Mouse (Mus musculus): ENCODE measurements around the gene AC124502.3. TPM values are rescaled to one million over a fixed set of nuclear protein-coding genes. Genes with fewer than 3 reads are reported as not detected.
"Not testable (repeated sequence)": the region's sequence is repeated elsewhere in the genome, so short reads cannot be mapped to it uniquely, and the experiment has no call there.

Gene AC124502.3
- polyA plus RNA-seq (2012; ENCODE audit: insufficient read depth, insufficient read length, missing spikeins): 2.0 and 3.8 TPM in 2 replicates

- Histone ChIP-seq H3K27ac (replicated peaks; ENCODE audit: low read depth, low read length) (no peak within 1 kb of the TSS), H3K4me1 (ENCODE audit: control insufficient read depth, insufficient read depth, insufficient read length, low read length) (peaks cover 8% of the 10 kb centered on the region), H3K4me3 (ENCODE audit: insufficient read depth, low read depth, low read length) (peak within 1 kb of the TSS; percentile 73)
These were observed at the start of gene AC124502.3, which contains the start of gene B4gat1 for GRCm38 (mm10) chr19:5038709-5039156. AC124502.3 (plus strand) TSS chr19:5038891. B4gat1 (plus strand) TSS chr19:5038826.

DNA sequence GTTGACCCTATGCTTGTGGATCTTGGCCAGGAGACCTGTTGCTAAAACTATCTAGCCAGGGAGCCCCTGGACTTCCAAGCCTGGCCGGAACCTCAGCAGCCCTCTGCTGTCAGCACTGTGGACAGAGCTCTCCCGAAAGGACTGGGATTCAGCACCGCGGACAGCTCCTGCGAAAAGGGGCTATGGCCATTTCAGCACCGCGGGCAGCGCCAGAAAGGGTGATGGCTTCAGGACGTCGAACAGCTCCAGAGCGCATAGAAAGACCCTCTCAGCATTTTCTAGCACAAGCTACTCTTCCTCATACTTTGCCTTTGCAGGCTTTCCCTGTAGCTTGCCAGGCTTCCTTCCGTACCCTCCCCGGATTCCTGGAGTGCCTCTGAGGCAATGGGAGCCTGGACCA lies 49.7 kb upstream of the AC124502.3 start:
- Histone ChIP-seq H3K4me1 (ENCODE audit: control insufficient read depth, insufficient read depth, insufficient read length, low read length) (0 out of 2 replicates have a peak, but pooled peaks cover 3% of the 10 kb centered on the region), H3K4me3 (ENCODE audit: insufficient read depth, low read depth, low read length) (no peak overlapping the region), H3K27ac (replicated peaks; ENCODE audit: low read depth, low read length) (no peak overlapping the region)

DNA sequence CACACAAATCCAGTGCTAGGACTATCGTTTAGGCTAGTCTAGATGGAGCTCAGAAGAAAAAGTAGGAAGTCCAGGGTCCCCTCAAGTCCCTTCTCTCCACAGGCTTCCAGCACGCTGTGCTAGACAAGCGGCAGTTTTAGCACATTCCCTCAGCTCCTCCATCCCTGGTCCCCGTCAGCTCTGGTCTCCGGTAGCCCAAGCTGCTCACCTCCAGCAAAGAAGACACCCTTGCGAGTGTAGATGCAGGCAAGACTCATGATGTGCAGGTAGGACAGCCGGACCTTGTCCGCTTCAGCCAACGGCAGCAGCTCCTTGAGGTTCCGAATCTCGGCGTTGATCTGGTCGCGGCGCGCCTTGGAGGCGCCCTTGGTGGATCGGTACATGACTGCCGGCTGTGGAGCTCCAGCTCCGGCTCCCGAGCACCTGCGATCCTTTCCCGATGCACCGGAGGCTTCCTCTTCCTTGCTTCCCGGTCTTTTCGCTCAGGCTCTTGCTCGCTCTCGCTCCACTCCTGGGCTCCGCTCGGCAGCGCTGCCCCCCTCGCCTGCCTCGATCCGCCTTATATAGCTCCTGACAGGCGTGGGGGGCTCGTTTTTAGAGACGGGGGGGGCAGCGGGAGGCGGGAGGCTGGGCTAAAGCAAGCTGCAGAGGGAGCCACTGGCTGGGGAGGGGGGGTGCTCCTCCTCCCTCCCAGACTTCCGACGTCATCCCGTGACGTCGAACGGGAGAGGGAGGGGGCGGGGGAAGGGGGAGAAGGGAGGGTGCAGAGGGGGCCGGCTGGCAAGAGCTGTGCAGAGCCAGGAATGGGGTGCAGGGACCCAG lies 49.0 kb upstream of the AC124502.3 start:
- H3K27ac ChIP-seq (replicated peaks; ENCODE audit: low read depth, low read length): no peak overlapping the region
- no peak overlapping the region for H3K4me3 ChIP-seq (ENCODE audit: insufficient read depth, low read depth, low read length)
- H3K4me1 ChIP-seq (ENCODE audit: control insufficient read depth, insufficient read depth, insufficient read length, low read length): 0 out of 2 replicates have a peak, but pooled peaks cover 3% of the 10 kb centered on the region

DNA sequence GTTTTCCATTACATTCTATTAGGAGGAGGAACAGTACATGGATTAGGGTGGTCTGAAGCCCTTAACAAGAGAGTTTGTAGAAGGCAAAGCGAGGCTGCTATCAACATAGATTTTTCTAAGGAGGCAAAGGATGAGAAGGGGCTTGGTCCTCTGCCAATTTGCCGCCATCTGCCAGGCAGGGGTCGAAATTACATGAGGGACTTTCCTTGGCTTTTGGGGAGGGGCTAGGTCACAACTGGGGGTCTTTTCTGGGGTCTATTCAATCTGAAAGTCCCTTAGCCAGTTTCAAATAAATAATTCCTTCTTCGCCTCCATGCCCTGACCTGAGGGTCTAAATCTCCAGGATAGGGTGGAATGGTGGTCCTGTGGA lies 48.5 kb upstream of the AC124502.3 start, which contains the start of gene Npas4:
Gene Npas4, minus strand, starts transcription at position 61 of the 370 bp plus-strand sequence.
- Histone ChIP-seq H3K4me1 (ENCODE audit: control insufficient read depth, insufficient read depth, insufficient read length, low read length) (0 out of 2 replicates have a peak, but pooled peaks cover 3% of the 10 kb centered on the region), H3K27ac (replicated peaks; ENCODE audit: low read depth, low read length) (no peak within 1 kb of the TSS), H3K4me3 (ENCODE audit: insufficient read depth, low read depth, low read length) (no peak within 1 kb of the TSS)

GRCm38 (mm10) chr19:4990716-4991115 lies 48.0 kb upstream of the AC124502.3 start:
- H3K4me3 ChIP-seq (ENCODE audit: insufficient read depth, low read depth, low read length): no peak overlapping the region
- H3K27ac ChIP-seq (replicated peaks; ENCODE audit: low read depth, low read length): no peak overlapping the region
- H3K4me1 ChIP-seq (ENCODE audit: control insufficient read depth, insufficient read depth, insufficient read length, low read length): 0 out of 2 replicates have a peak, but pooled peaks cover 3% of the 10 kb centered on the region

DNA sequence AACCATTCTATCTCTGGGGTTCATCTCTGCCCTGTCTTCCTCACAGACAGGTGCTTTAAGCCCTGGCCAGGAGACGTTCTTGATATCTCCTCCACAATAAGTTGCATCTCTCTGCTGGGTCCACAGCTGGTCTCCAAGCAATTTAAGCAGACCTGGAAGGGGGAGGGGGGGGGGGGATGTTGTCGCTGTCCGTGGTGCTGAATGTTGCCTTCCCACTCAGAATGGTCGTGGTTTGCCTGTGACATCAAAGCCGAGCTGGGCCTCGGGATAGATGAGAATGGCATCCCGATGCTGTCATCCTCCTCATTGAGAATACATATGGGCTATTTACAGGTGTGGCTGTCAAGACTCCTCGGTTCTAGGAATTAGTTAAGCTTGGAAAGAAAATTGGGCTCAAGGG lies 46.3 kb upstream of the AC124502.3 start:
- 0 out of 2 replicates have a peak, but pooled peaks cover 3% of the 10 kb centered on the region for H3K4me1 ChIP-seq (ENCODE audit: control insufficient read depth, insufficient read depth, insufficient read length, low read length)
- no peak overlapping the region for H3K27ac ChIP-seq (replicated peaks; ENCODE audit: low read depth, low read length)
- H3K4me3 ChIP-seq (ENCODE audit: insufficient read depth, low read depth, low read length): no peak overlapping the region

DNA sequence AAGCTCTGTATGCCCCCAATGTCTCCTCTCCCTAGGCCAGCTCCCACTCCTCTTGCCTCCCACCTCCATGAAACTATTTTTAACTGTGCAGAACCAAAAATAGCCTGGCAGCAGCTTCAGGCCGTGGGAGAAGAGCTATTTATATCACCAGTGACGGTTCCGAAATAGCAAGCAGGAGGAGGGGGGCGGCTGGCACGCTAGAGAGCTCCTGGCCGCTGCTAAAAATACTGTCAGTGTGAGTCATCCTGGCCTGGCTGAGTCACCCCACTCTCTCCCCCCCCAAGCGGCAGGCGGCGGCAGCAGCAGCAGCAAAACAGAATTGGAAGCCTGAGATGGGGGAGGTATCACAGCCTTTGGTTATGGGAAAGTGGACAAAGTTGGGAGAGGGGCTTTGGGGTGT lies 45.8 kb upstream of the AC124502.3 start:
- no peak overlapping the region for H3K27ac ChIP-seq (replicated peaks; ENCODE audit: low read depth, low read length)

GRCm38 (mm10) chr19:4994043-4994442 lies 44.6 kb upstream of the AC124502.3 start:
- Histone ChIP-seq H3K4me1 (ENCODE audit: control insufficient read depth, insufficient read depth, insufficient read length, low read length) (0 out of 2 replicates have a peak, but pooled peaks cover 3% of the 10 kb centered on the region), H3K27ac (replicated peaks; ENCODE audit: low read depth, low read length) (no peak overlapping the region), H3K4me3 (ENCODE audit: insufficient read depth, low read depth, low read length) (no peak overlapping the region)

More for the DNA sequence above, 45.8 kb upstream of the AC124502.3 start:
- H3K4me3 ChIP-seq (ENCODE audit: insufficient read depth, low read depth, low read length): no peak overlapping the region
- 0 out of 2 replicates have a peak, but pooled peaks cover 3% of the 10 kb centered on the region for H3K4me1 ChIP-seq (ENCODE audit: control insufficient read depth, insufficient read depth, insufficient read length, low read length)

DNA sequence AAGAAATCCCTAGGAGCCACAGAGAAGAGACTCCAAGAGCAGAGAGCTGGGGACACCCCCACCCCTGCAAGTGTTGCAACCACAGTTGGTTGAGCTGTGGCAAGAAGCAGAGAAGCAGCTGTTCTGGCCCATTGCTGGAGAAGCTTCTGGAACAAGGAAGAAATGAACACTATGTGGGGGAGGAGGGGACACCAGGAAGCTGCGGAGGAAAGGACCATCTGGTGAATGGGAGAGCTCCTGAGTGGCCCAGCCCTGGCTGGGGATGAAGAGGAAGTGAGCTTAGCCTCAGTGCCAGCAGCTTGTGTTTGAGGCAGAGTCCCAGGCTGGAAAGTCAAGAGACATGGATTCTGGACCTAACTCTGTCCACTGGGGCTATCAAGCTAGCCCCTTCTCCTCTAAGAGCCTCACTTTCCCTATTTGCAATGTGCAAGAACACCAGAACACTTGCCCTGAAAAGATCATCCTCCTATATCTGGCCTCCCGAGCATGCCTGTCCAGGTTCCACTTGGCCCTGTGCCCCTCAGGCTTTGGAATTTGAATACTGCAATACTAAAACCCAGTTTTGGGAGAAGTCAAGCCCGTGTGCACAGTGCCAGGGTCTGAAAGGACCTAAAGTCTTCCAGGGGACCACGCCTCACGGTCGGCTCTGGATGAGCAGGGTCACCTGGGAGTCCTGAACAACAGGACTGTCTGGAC lies 39.1 kb upstream of the AC124502.3 start:
- Histone ChIP-seq H3K27ac (replicated peaks; ENCODE audit: low read depth, low read length) (no peak overlapping the region), H3K4me3 (ENCODE audit: insufficient read depth, low read depth, low read length) (no peak overlapping the region)

GRCm38 (mm10) chr19:5001666-5002406 lies 36.9 kb upstream of the AC124502.3 start:
- no peak overlapping the region for H3K27ac ChIP-seq (replicated peaks; ENCODE audit: low read depth, low read length)
- no peaks in the 10 kb centered on the region for H3K4me1 ChIP-seq (ENCODE audit: control insufficient read depth, insufficient read depth, insufficient read length, low read length)
- no peak overlapping the region for H3K4me3 ChIP-seq (ENCODE audit: insufficient read depth, low read depth, low read length)

More for the DNA sequence above, 39.1 kb upstream of the AC124502.3 start:
- no peaks in the 10 kb centered on the region for H3K4me1 ChIP-seq (ENCODE audit: control insufficient read depth, insufficient read depth, insufficient read length, low read length)

GRCm38 (mm10) chr19:5003644-5004043 lies 35.0 kb upstream of the AC124502.3 start:
- H3K27ac ChIP-seq (replicated peaks; ENCODE audit: low read depth, low read length); H3K4me3 ChIP-seq (ENCODE audit: insufficient read depth, low read depth, low read length); H3K4me1 ChIP-seq (ENCODE audit: control insufficient read depth, insufficient read depth, insufficient read length, low read length): not testable (repeated sequence)

GRCm38 (mm10) chr19:5004925-5005324 lies 33.8 kb upstream of the AC124502.3 start:
- Histone ChIP-seq H3K4me3 (ENCODE audit: insufficient read depth, low read depth, low read length) (no peak overlapping the region), H3K4me1 (ENCODE audit: control insufficient read depth, insufficient read depth, insufficient read length, low read length) (no peaks in the 10 kb centered on the region), H3K27ac (replicated peaks; ENCODE audit: low read depth, low read length) (no peak overlapping the region)

DNA sequence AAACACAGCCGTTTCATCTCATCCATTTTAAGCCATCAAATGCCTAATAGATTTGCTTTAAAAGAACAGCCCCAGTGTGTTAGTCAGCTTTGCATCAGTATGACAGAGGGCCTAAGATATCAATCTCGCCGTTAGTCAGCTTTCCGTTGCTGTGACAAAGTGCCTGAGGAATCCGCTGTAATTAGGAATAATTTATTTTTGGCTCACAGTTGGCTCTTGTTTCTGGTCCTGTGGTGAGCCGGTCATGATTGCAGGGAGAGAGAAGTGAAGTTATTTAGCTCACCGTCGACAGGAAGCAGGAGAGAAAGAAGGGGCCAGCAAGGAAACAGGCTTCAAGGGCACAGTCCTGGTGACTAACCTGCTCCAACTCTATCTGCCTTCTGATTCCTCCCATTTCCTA lies 25.6 kb upstream of the AC124502.3 start:
- no peak overlapping the region for H3K4me3 ChIP-seq (ENCODE audit: insufficient read depth, low read depth, low read length)
- H3K27ac ChIP-seq (replicated peaks; ENCODE audit: low read depth, low read length): no peak overlapping the region
- H3K4me1 ChIP-seq (ENCODE audit: control insufficient read depth, insufficient read depth, insufficient read length, low read length): no peaks in the 10 kb centered on the region

DNA sequence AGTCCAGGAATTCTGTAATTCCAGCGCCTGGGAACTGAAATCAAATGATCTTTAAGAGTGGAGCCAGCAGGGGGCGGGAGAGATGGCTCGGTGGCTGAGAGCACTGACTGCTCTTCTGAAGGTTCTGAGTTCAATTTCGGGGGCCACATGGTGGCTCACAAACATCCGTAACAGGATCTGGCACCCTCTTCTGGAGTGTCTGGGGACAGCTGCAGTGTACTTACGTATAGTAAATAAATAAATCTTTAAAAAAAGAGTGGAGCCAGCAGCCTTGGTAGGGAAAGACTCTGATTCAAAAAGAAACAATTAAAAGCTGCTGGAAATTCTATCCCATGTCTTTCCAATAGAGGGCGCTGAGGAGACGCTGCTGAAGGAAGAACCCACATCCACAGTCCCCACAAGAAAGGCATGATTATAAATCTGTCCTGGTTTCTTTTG lies 23.7 kb upstream of the AC124502.3 start:
- no peak overlapping the region for H3K27ac ChIP-seq (replicated peaks; ENCODE audit: low read depth, low read length)
- H3K4me3 ChIP-seq (ENCODE audit: insufficient read depth, low read depth, low read length): no peak overlapping the region
- no peaks in the 10 kb centered on the region for H3K4me1 ChIP-seq (ENCODE audit: control insufficient read depth, insufficient read depth, insufficient read length, low read length)
